Mouse (Mus musculus): ENCODE measurements around the gene Snx8. TPM values are rescaled to one million over a fixed set of nuclear protein-coding genes. Genes with fewer than 3 reads are reported as not detected.

Snx8 gene
- polyA plus RNA-seq, 1 experiment: 8.7 TPM

GRCm38 (mm10) chr5:140355934-140356333 is 33.1 kb downstream of the Snx8 start:
- TF ChIP-seq CTCF (IDR thresholded peaks at IDR 0.05; ENCODE audit: extremely low read depth, insufficient read depth, low read length): no peak
- TF ChIP-seq POLR2A (IDR thresholded peaks at IDR 0.05; ENCODE audit: extremely low read depth, insufficient read depth, low read length): no peak
- Histone ChIP-seq H3K27ac (ENCODE audit: insufficient read depth, low read length) (no peak overlapping the region), H3K4me1 (ENCODE audit: control insufficient read depth, insufficient read depth, low read length) (no peaks in the 10 kb centered on the region), H3K4me3 (ENCODE audit: insufficient read depth, low read length) (no peak overlapping the region)

DNA sequence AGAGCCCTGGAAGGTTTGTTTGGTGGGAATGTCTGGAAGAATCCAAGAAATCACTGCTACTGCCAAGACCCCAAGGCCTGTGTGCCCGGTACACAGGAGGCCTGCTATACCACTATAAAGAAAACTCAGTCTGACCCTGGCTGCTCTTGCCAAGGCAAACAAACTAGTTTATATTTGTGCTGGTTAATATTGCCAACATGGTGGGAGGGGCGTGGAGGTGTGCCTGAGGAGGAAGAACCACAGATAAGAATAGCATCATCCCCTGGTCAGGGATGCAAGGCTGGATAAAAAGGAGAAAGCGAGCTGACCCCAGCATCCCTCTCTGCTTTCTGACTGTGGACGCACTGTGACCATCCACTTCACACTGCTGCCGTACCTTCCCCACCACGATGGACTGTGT is 36.7 kb downstream of the Snx8 start:
- no peaks in the 10 kb centered on the region for H3K4me1 ChIP-seq (ENCODE audit: control insufficient read depth, insufficient read depth, low read length)
- no peak for TF ChIP-seq CTCF (IDR thresholded peaks at IDR 0.05; ENCODE audit: extremely low read depth, insufficient read depth, low read length)
- TF ChIP-seq POLR2A (IDR thresholded peaks at IDR 0.05; ENCODE audit: extremely low read depth, insufficient read depth, low read length): no peak
- H3K4me3 ChIP-seq (ENCODE audit: insufficient read depth, low read length): no peak overlapping the region
- no peak overlapping the region for H3K27ac ChIP-seq (ENCODE audit: insufficient read depth, low read length)

DNA sequence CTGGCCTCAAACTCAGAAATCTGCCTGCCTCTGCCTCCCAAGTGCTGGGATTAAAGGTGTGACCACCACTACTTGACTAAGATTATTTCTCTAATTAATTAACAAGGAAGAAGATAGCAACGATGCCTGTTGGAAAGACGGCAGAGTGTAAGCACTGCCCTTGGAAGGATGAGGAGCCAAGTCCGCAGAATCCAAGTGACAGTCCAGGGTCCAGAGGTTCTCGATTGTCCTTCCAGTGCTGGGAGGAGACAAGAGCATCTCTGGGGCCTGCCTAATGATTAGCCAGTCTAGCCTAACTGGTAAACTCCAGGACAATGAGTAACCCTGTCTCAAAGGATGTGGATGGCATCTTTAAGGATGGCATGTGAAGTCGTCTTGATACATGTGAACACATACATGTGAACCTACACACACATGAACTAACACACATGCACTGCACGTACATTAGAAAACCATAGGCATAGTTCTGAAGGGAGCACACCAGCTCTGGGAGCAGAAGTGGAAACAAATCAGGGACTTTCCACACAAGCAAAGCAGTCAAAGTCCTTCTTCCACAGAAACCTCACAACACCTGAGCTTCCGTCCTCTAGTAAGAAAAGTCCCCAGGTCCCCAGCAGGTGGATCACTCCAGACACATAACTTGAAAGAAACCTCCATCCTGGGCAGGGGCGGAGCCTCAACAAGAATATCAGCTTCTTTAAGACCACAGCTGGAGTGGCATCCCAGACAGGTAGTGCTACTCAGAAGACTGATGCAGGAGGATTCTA is 38.1 kb downstream of the Snx8 start:
- no peak for TF ChIP-seq CTCF (IDR thresholded peaks at IDR 0.05; ENCODE audit: extremely low read depth, insufficient read depth, low read length)
- TF ChIP-seq POLR2A (IDR thresholded peaks at IDR 0.05; ENCODE audit: extremely low read depth, insufficient read depth, low read length): no peak
- H3K4me3 ChIP-seq (ENCODE audit: insufficient read depth, low read length): no peak overlapping the region

GRCm38 (mm10) chr5:140349882-140350281 is 39.2 kb downstream of the Snx8 start:
- TF ChIP-seq CTCF (IDR thresholded peaks at IDR 0.05; ENCODE audit: extremely low read depth, insufficient read depth, low read length) (no peak), POLR2A (IDR thresholded peaks at IDR 0.05; ENCODE audit: extremely low read depth, insufficient read depth, low read length) (no peak)

More for the DNA sequence above, 38.1 kb downstream of the Snx8 start:
- Histone ChIP-seq H3K27ac (ENCODE audit: insufficient read depth, low read length) (no peak overlapping the region), H3K4me1 (ENCODE audit: control insufficient read depth, insufficient read depth, low read length) (no peaks in the 10 kb centered on the region)

DNA sequence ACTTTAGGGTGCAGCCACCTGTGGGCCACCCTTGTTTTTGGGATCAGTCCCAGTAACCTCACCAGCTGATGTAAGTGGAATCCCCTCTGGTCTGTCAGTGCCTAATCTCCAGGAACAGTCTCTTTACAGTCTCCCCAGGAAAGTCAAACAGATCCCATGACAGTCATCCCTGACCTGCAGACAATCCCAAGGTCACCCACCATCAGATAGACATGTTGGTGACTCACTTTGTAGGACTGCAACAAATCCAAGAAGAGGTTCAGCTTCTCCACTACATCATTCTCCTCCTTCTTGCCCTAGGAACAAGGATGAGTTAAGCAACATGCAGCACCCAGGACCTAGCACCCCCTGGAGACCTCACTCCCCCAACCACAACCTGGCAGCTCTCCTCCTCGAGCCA is 43.0 kb downstream of the Snx8 start:
- H3K4me1 ChIP-seq (ENCODE audit: control insufficient read depth, insufficient read depth, low read length): no peaks in the 10 kb centered on the region
- TF ChIP-seq CTCF (IDR thresholded peaks at IDR 0.05; ENCODE audit: extremely low read depth, insufficient read depth, low read length) (no peak), POLR2A (IDR thresholded peaks at IDR 0.05; ENCODE audit: extremely low read depth, insufficient read depth, low read length) (no peak)

More at GRCm38 (mm10) chr5:140349882-140350281, 39.2 kb downstream of the Snx8 start:
- no peak overlapping the region for H3K27ac ChIP-seq (ENCODE audit: insufficient read depth, low read length)
- no peak overlapping the region for H3K4me3 ChIP-seq (ENCODE audit: insufficient read depth, low read length)
- no peaks in the 10 kb centered on the region for H3K4me1 ChIP-seq (ENCODE audit: control insufficient read depth, insufficient read depth, low read length)

GRCm38 (mm10) chr5:140345244-140345643 is 43.8 kb downstream of the Snx8 start:
- Histone ChIP-seq H3K4me3 (ENCODE audit: insufficient read depth, low read length) (no peak overlapping the region), H3K4me1 (ENCODE audit: control insufficient read depth, insufficient read depth, low read length) (no peaks in the 10 kb centered on the region), H3K27ac (ENCODE audit: insufficient read depth, low read length) (no peak overlapping the region)
- TF ChIP-seq CTCF (IDR thresholded peaks at IDR 0.05; ENCODE audit: extremely low read depth, insufficient read depth, low read length) (no peak), POLR2A (IDR thresholded peaks at IDR 0.05; ENCODE audit: extremely low read depth, insufficient read depth, low read length) (no peak)

More for the DNA sequence above, 43.0 kb downstream of the Snx8 start:
- Histone ChIP-seq H3K27ac (ENCODE audit: insufficient read depth, low read length) (no peak overlapping the region), H3K4me3 (ENCODE audit: insufficient read depth, low read length) (no peak overlapping the region)

GRCm38 (mm10) chr5:140342880-140343279 is 46.2 kb downstream of the Snx8 start:
- TF ChIP-seq POLR2A (IDR thresholded peaks at IDR 0.05; ENCODE audit: extremely low read depth, insufficient read depth, low read length): no peak
- TF ChIP-seq CTCF (IDR thresholded peaks at IDR 0.05; ENCODE audit: extremely low read depth, insufficient read depth, low read length): no peak
- no peak overlapping the region for H3K4me3 ChIP-seq (ENCODE audit: insufficient read depth, low read length)

GRCm38 (mm10) chr5:140339836-140340235 is 49.2 kb downstream of the Snx8 start:
- H3K27ac ChIP-seq (ENCODE audit: insufficient read depth, low read length): no peak overlapping the region
- H3K4me1 ChIP-seq (ENCODE audit: control insufficient read depth, insufficient read depth, low read length): no peaks in the 10 kb centered on the region
- no peak overlapping the region for H3K4me3 ChIP-seq (ENCODE audit: insufficient read depth, low read length)
- TF ChIP-seq CTCF (IDR thresholded peaks at IDR 0.05; ENCODE audit: extremely low read depth, insufficient read depth, low read length) (no peak), POLR2A (IDR thresholded peaks at IDR 0.05; ENCODE audit: extremely low read depth, insufficient read depth, low read length) (no peak)

More at GRCm38 (mm10) chr5:140342880-140343279, 46.2 kb downstream of the Snx8 start:
- no peak overlapping the region for H3K27ac ChIP-seq (ENCODE audit: insufficient read depth, low read length)
- H3K4me1 ChIP-seq (ENCODE audit: control insufficient read depth, insufficient read depth, low read length): no peaks in the 10 kb centered on the region

DNA sequence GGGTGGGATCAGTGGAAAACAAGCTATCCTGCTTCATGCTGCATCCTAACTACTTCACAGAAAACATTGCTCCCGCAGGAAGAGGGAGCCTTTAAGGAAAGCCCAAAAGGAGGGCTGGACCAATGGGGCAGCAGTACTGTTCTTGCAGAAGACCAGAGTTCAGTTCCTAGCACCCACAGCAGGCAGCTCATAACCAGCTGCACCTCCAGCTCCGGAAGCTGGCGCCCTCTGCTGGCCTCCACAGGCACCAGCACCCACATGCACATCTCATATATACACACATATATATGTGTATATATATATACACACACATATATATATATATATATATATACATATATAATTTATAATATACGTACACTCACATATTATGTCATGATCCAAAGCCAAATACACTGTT is 50.3 kb downstream of the Snx8 start:
- H3K4me1 ChIP-seq (ENCODE audit: control insufficient read depth, insufficient read depth, low read length): no peaks in the 10 kb centered on the region
- TF ChIP-seq POLR2A (IDR thresholded peaks at IDR 0.05; ENCODE audit: extremely low read depth, insufficient read depth, low read length) (no peak), CTCF (IDR thresholded peaks at IDR 0.05; ENCODE audit: extremely low read depth, insufficient read depth, low read length) (no peak)
- no peak overlapping the region for H3K27ac ChIP-seq (ENCODE audit: insufficient read depth, low read length)
- no peak overlapping the region for H3K4me3 ChIP-seq (ENCODE audit: insufficient read depth, low read length)

DNA sequence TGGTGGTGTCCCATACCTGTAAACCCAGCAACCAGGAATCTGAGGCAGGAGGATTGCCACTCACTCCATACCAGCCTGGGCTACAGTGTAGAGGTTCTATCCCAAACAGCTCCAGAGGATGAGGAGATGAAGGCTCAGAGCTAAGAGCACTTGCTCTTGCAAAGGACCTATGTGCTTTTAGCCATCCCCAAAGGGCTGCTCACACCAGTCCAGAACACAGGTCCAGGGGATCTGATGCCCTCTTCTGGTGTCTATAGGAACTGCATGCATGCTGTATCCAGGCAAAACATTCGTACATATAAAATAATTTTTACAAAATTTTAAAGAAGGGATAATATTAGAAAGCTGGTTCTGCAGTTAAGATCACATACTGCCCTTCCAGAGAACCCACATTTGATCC is 52.4 kb downstream of the Snx8 start:
- Histone ChIP-seq H3K4me3 (ENCODE audit: insufficient read depth, low read length) (no peak overlapping the region), H3K27ac (ENCODE audit: insufficient read depth, low read length) (no peak overlapping the region), H3K4me1 (ENCODE audit: control insufficient read depth, insufficient read depth, low read length) (no peaks in the 10 kb centered on the region)
- TF ChIP-seq POLR2A (IDR thresholded peaks at IDR 0.05; ENCODE audit: extremely low read depth, insufficient read depth, low read length) (no peak), CTCF (IDR thresholded peaks at IDR 0.05; ENCODE audit: extremely low read depth, insufficient read depth, low read length) (peak; percentile 67)
